Mouse (Mus musculus) cerebellum, adult 18-20 months (tissue): Measurements from ENCODE around the gene Med24.

Experiments used
- DNase-seq, 2 experiments: peaks; one replicate each; pipeline ENCODE4 v3.0.0; 2021

Med24 gene

GRCm38 (mm10) chr11:98765421-98766309, 36.4 kb upstream of the Med24 start:
- peak; percentile 26 to 31 for DNase-seq

- no peak for DNase-seq
These were observed 35.5 kb upstream of the Med24 start for GRCm38 (mm10) chr11:98764746-98765145.

GRCm38 (mm10) chr11:98764091-98764490, 34.9 kb upstream of the Med24 start:
- no peak for DNase-seq

GRCm38 (mm10) chr11:98763502-98763861, 34.2 kb upstream of the Med24 start:
- DNase-seq, result no peak

- peak in 1 of 2 experiments; percentile 37 for DNase-seq
These were observed 33.7 kb upstream of the Med24 start for GRCm38 (mm10) chr11:98762756-98763501.

GRCm38 (mm10) chr11:98761939-98762338, 32.7 kb upstream of the Med24 start:
- no peak for DNase-seq

GRCm38 (mm10) chr11:98756711-98757110, 27.5 kb upstream of the Med24 start:
- no peak for DNase-seq

- DNase-seq, result peak; percentile 45 to 55
These were observed 26.6 kb upstream of the Med24 start for GRCm38 (mm10) chr11:98755726-98756380.

GRCm38 (mm10) chr11:98754621-98755181, 25.5 kb upstream of the Med24 start:
- peak; percentile 70 to 78 for DNase-seq

- peak; percentile 41 to 50 for DNase-seq
These were observed 25.0 kb upstream of the Med24 start for GRCm38 (mm10) chr11:98754151-98754620.

GRCm38 (mm10) chr11:98753264-98753663, 24.0 kb upstream of the Med24 start:
- no peak for DNase-seq

GRCm38 (mm10) chr11:98752562-98753140, 23.4 kb upstream of the Med24 start:
- peak in 1 of 2 experiments; percentile 29 for DNase-seq

GRCm38 (mm10) chr11:98751221-98751782, 22.1 kb upstream of the Med24 start:
- DNase-seq, result peak; percentile 39 to 43

GRCm38 (mm10) chr11:98750351-98751201, 21.3 kb upstream of the Med24 start:
- DNase-seq, result peak; percentile 78 to 85

GRCm38 (mm10) chr11:98749716-98750115, 20.5 kb upstream of the Med24 start:
- peak; percentile 48 to 61 for DNase-seq

GRCm38 (mm10) chr11:98748506-98749416, 19.5 kb upstream of the Med24 start:
- peak; percentile 45 to 53 for DNase-seq

- DNase-seq, result peak; percentile 54 to 61
These were observed 18.7 kb upstream of the Med24 start for GRCm38 (mm10) chr11:98747804-98748505.

GRCm38 (mm10) chr11:98746855-98747693, 17.8 kb upstream of the Med24 start:
- peak; percentile 92 to 94 for DNase-seq
